Mouse (Mus musculus) cerebellum, adult 8-10 months (tissue): ENCODE measurements around the gene Rer1.
A peak's percentile ranks its signal among the peaks of the same experiment; 100 is the strongest.

Source experiments
- DNase-seq: peaks from one replicate; pipeline ENCODE4 v3.0.0; 2022

Gene Rer1

GRCm38 (mm10) chr4:155086108-155087024 is at the start of gene Rer1, which contains the start of gene Morn1:
Gene Rer1 (minus strand): TSS chr4:155086382.
Gene Morn1 (plus strand): TSS chr4:155086577.
- peak; percentile 99 for DNase-seq

- no peak for DNase-seq
Observed at GRCm38 (mm10) chr4:155134686-155135172, 48.5 kb upstream of the Rer1 start.

GRCm38 (mm10) chr4:155133658-155134417 is 47.7 kb upstream of the Rer1 start:
- no peak for DNase-seq

- DNase-seq: no peak
Observed at GRCm38 (mm10) chr4:155133188-155133587, 47.0 kb upstream of the Rer1 start.

- DNase-seq: no peak
Observed at GRCm38 (mm10) chr4:155130616-155131015, 44.4 kb upstream of the Rer1 start.

- DNase-seq: peak; percentile 85
Observed at GRCm38 (mm10) chr4:155129996-155130395, 43.8 kb upstream of the Rer1 start.

- peak; percentile 46 for DNase-seq
Observed at GRCm38 (mm10) chr4:155129132-155129917, 43.1 kb upstream of the Rer1 start.

GRCm38 (mm10) chr4:155128411-155128810 is 42.2 kb upstream of the Rer1 start:
- no peak for DNase-seq

GRCm38 (mm10) chr4:155126602-155127372 is 40.6 kb upstream of the Rer1 start:
- no peak for DNase-seq

- no peak for DNase-seq
Observed at GRCm38 (mm10) chr4:155126194-155126593, 40.0 kb upstream of the Rer1 start.

- no peak for DNase-seq
Observed at GRCm38 (mm10) chr4:155125310-155125709, 39.1 kb upstream of the Rer1 start.

- no peak for DNase-seq
Observed at GRCm38 (mm10) chr4:155123868-155124534, 37.8 kb upstream of the Rer1 start.

GRCm38 (mm10) chr4:155122444-155123040 is 36.4 kb upstream of the Rer1 start:
- no peak for DNase-seq

- no peak for DNase-seq
Observed at GRCm38 (mm10) chr4:155121915-155122443, 35.8 kb upstream of the Rer1 start.

GRCm38 (mm10) chr4:155121222-155121621 is 35.0 kb upstream of the Rer1 start:
- DNase-seq: no peak

GRCm38 (mm10) chr4:155120583-155120982 is 34.4 kb upstream of the Rer1 start:
- no peak for DNase-seq

- no peak for DNase-seq
Observed at GRCm38 (mm10) chr4:155120038-155120437, 33.9 kb upstream of the Rer1 start.

GRCm38 (mm10) chr4:155118278-155118677 is 32.1 kb upstream of the Rer1 start:
- DNase-seq: no peak

GRCm38 (mm10) chr4:155117396-155117978 is 31.3 kb upstream of the Rer1 start:
- no peak for DNase-seq

- no peak for DNase-seq
Observed at GRCm38 (mm10) chr4:155116607-155117006, 30.4 kb upstream of the Rer1 start.
